Mouse (Mus musculus) heart, adult 2 months (tissue): ENCODE data around the gene Krtap13-1.

Source experiments
- CTCF ChIP-seq: fragments of 200-600 bp; IDR thresholded peaks from 2 replicates; pipeline ENCODE4 v1.8.1; 2022; ENCODE audit warnings: antibody characterized with exemption, mild to moderate bottlenecking, moderate library complexity
- EP300 ChIP-seq: fragments of 200-500 bp; IDR thresholded peaks from 2 replicates; pipeline ENCODE4 v1.6.1; 2011; ENCODE audit warnings: low read depth, low read length, control low read depth; ENCODE audit not compliant: insufficient read depth
- POLR2A ChIP-seq: fragments of 200-500 bp; IDR thresholded peaks from 2 replicates; pipeline ENCODE4 v1.6.1; 2011; ENCODE audit warnings: mild to moderate bottlenecking, low read depth, low read length, control low read depth; ENCODE audit not compliant: insufficient read depth

DNA sequence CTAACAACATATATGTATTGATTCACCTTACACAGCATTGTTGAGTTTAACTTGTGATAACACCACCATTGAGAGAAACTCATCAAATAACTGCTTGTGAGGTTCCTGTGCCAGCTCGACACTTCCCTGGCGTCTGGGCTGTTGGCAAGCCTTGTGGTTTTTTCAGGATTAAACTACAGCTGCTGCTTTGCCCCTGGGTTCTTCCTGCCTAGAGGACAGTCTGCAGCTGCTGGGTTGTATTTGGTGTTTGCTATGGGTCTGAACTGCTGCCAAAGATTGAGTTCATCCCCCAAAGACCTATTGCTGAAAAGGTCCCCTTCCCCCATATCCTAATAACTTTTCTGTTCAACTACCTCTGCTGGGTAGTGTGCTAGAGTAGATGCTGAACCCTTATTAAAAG lies 6.7 kb downstream of the Krtap13-1 start:
- TF ChIP-seq POLR2A = no peak
- no peak for TF ChIP-seq CTCF
- TF ChIP-seq EP300 = no peak
